Mouse (Mus musculus) intestine, embryonic 15.5 days (tissue): ENCODE results near the gene Hhat. TPM values are rescaled to one million over a fixed set of nuclear protein-coding genes. Genes with fewer than 3 reads are reported as not detected.

Experiments used
- ATAC-seq: fragments of 200-750 bp; cut with Nextera tagmentation; 2 replicates; pipeline ENCODE4 v1.8.0; 2017; ENCODE audit warnings: moderate TSS enrichment, moderate library complexity
- H3K27ac ChIP-seq: fragments of 300-500 bp; sonication (generic); 2 replicates; pipeline ENCODE4 v1.5.1; 2015; ENCODE audit warnings: mild to moderate bottlenecking, inconsistent platforms
- H3K27me3 ChIP-seq: fragments of 300-500 bp; sonication (generic); replicated peaks from 2 replicates; pipeline ENCODE4 v1.6.1; 2015; ENCODE audit warnings: inconsistent platforms
- H3K36me3 ChIP-seq: fragments of 300-500 bp; sonication (generic); 2 replicates; pipeline ENCODE4 v1.6.1; 2015; ENCODE audit warnings: inconsistent platforms
- H3K4me1 ChIP-seq: fragments of 300-500 bp; sonication (generic); replicated peaks from 2 replicates; pipeline ENCODE4 v1.6.1; 2015; ENCODE audit warnings: inconsistent platforms
- H3K4me2 ChIP-seq: fragments of 300-500 bp; sonication (generic); replicated peaks from 2 replicates; pipeline ENCODE4 v1.6.1; 2015; ENCODE audit warnings: mild to moderate bottlenecking, inconsistent platforms
- H3K4me3 ChIP-seq: fragments of 300-500 bp; sonication (generic); replicated peaks from 2 replicates; pipeline ENCODE4 v1.5.1; 2015; ENCODE audit warnings: inconsistent platforms
- H3K9ac ChIP-seq: fragments of 300-500 bp; sonication (generic); 2 replicates; pipeline ENCODE4 v1.6.1; 2015; ENCODE audit warnings: inconsistent platforms
- H3K9me3 ChIP-seq: fragments of 300-500 bp; sonication (generic); 2 replicates; pipeline ENCODE4 v1.6.1; 2016; ENCODE audit warnings: inconsistent platforms
- WGBS: fragments of 180-500 bp; shearing (Covaris S2); methylation state at CpG from one replicate; pipeline ENCODE4 v1.1.7; 2015; 5-methylcytosine and 5-hydroxymethylcytosine counted together
- polyA plus RNA-seq: library from polyadenylated mRNA; unstranded; fragments of >200 nt; fragmentation: Nextera tagmentation; extraction: Ambion mirVana; gene quantifications from 2 replicates; pipeline ENCODE4 v1.2.1, GENCODE M21; 2015

Hhat gene
- polyA plus RNA-seq, 1 experiment from 2014 or later = 9.7 TPM

GRCm38 (mm10) chr1:192720156-192720555, 50.9 kb downstream of the Hhat start:
- H3K4me1 ChIP-seq = no peaks in the 10 kb centered on the region
- H3K27me3 ChIP-seq = no peaks in the 10 kb centered on the region
- no peak overlapping the region for H3K27ac ChIP-seq
- 85% methylated on average over 10 of the region's 10 CpGs for WGBS
- no peaks in the 10 kb centered on the region for H3K36me3 ChIP-seq
- ATAC-seq = no peak
- no peak overlapping the region for H3K4me3 ChIP-seq
- no peaks in the 10 kb centered on the region for H3K9me3 ChIP-seq
- H3K4me2 ChIP-seq = no peak overlapping the region
- H3K9ac ChIP-seq = no peak overlapping the region

- no peak overlapping the region for H3K27ac ChIP-seq
- 32% methylated on average over 3 of the region's 3 CpGs for WGBS
These were observed 59.2 kb downstream of the Hhat start for GRCm38 (mm10) chr1:192711779-192712348.

GRCm38 (mm10) chr1:192700339-192701073, 70.5 kb downstream of the Hhat start:
- Histone ChIP-seq H3K36me3 (no peaks in the 10 kb centered on the region), H3K9ac (no peak overlapping the region), H3K4me2 (no peak overlapping the region), H3K27me3 (no peaks in the 10 kb centered on the region), H3K9me3 (no peaks in the 10 kb centered on the region), H3K27ac (no peak overlapping the region), H3K4me1 (no peaks in the 10 kb centered on the region; the same call in 1 of the 2 replicates), H3K4me3 (no peak overlapping the region)
- ATAC-seq = peak; percentile 45
- 75% methylated on average over 8 of the region's 8 CpGs for WGBS

More at GRCm38 (mm10) chr1:192711779-192712348, 59.2 kb downstream of the Hhat start:
- Histone ChIP-seq H3K4me2 (no peak overlapping the region), H3K27me3 (no peaks in the 10 kb centered on the region), H3K4me1 (no peaks in the 10 kb centered on the region), H3K9ac (no peak overlapping the region), H3K4me3 (no peak overlapping the region), H3K9me3 (no peaks in the 10 kb centered on the region), H3K36me3 (no peaks in the 10 kb centered on the region)
- ATAC-seq = no peak

DNA sequence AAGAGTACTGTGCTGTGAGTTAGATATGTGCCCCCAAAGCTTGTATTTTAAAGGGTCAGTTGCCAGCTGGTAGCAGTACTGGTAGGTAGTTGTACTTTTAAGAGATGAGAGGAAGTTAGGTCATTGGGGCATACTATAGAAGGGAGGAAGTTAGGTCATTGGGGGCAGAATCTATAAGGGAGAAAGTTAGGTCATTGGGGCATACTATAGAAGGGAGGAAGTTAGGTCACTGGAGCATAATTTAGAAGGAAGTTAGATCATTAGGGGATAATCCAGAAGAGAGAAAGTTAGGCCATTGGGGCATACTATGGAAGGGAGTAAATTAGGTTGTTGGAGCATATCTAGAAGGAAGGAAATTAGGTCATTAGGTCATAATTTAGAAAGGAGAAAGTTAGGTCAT, 71.9 kb downstream of the Hhat start:
- no peak for ATAC-seq

GRCm38 (mm10) chr1:192696371-192696863, 74.6 kb downstream of the Hhat start:
- Histone ChIP-seq H3K4me3 (no peak overlapping the region), H3K4me1 (no peaks in the 10 kb centered on the region; the same call in 1 of the 2 replicates), H3K27ac (no peak overlapping the region), H3K4me2 (no peak overlapping the region), H3K9me3 (no peaks in the 10 kb centered on the region), H3K9ac (no peak overlapping the region), H3K36me3 (no peaks in the 10 kb centered on the region), H3K27me3 (no peaks in the 10 kb centered on the region)
- no peak for ATAC-seq
- 57% methylated on average over 1 of the region's 1 CpGs for WGBS

More for the DNA sequence above, 71.9 kb downstream of the Hhat start:
- no peak overlapping the region for H3K4me3 ChIP-seq
- H3K27me3 ChIP-seq = no peaks in the 10 kb centered on the region
- H3K36me3 ChIP-seq = no peaks in the 10 kb centered on the region
- no peaks in the 10 kb centered on the region; the same call in 1 of the 2 replicates for H3K4me1 ChIP-seq
- H3K27ac ChIP-seq = no peak overlapping the region
- no peak overlapping the region for H3K9ac ChIP-seq
- no peak overlapping the region for H3K4me2 ChIP-seq
- no peaks in the 10 kb centered on the region for H3K9me3 ChIP-seq

DNA sequence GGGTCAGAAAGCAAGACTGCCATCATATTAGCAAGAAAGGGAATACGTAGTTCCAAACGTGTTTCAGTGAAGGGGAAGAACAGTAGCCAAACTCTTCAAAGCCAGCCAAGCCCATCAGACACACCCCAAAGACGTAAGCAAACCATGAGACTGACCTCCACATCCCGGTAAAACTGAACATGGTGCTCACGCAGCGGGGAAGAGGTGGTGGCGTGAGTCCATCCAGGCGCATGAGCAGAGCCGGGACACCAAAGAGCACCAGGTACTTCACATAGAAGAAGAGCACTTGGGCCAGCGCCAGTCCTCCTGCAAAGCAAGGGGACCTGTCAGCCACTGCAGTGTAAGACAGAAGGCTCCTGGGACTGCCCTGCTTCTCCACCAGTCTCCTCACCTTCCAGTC, 77.4 kb downstream of the Hhat start:
- Histone ChIP-seq H3K4me2 (no peak overlapping the region), H3K9me3 (no peaks in the 10 kb centered on the region), H3K36me3 (no peaks in the 10 kb centered on the region), H3K4me1 (no peaks in the 10 kb centered on the region), H3K27ac (no peak overlapping the region), H3K27me3 (no peaks in the 10 kb centered on the region), H3K9ac (no peak overlapping the region), H3K4me3 (no peak overlapping the region)
- no peak for ATAC-seq
- 92% methylated on average over 10 of the region's 10 CpGs for WGBS

- Histone ChIP-seq H3K27me3 (no peaks in the 10 kb centered on the region), H3K9ac (no peak overlapping the region), H3K36me3 (no peaks in the 10 kb centered on the region), H3K4me3 (no peak overlapping the region), H3K4me1 (no peaks in the 10 kb centered on the region), H3K27ac (no peak overlapping the region), H3K9me3 (no peaks in the 10 kb centered on the region), H3K4me2 (no peak overlapping the region)
- 80% methylated on average over 7 of the region's 7 CpGs for WGBS
- ATAC-seq = no peak
These were observed 78.0 kb downstream of the Hhat start for GRCm38 (mm10) chr1:192692982-192693381.

- H3K4me1 ChIP-seq = peaks cover 5% of the 10 kb centered on the region; the same call in 1 of the 2 replicates
- 86% methylated on average over 4 of the region's 4 CpGs for WGBS
- ATAC-seq = peak; percentile 81
- no peaks in the 10 kb centered on the region for H3K36me3 ChIP-seq
- no peak overlapping the region for H3K9ac ChIP-seq
- H3K9me3 ChIP-seq = no peaks in the 10 kb centered on the region
- H3K4me2 ChIP-seq = no peak overlapping the region
- no peak overlapping the region for H3K4me3 ChIP-seq
- H3K27ac ChIP-seq = no peak overlapping the region
- H3K27me3 ChIP-seq = no peaks in the 10 kb centered on the region
These were observed 88.6 kb downstream of the Hhat start for GRCm38 (mm10) chr1:192682219-192682951.

- Histone ChIP-seq H3K36me3 (no peaks in the 10 kb centered on the region), H3K9ac (no peak overlapping the region), H3K9me3 (no peaks in the 10 kb centered on the region), H3K27me3 (no peaks in the 10 kb centered on the region), H3K4me1 (no peaks in the 10 kb centered on the region), H3K4me2 (no peak overlapping the region), H3K27ac (no peak overlapping the region), H3K4me3 (no peak overlapping the region)
- 76% methylated on average over 5 of the region's 5 CpGs for WGBS
- ATAC-seq = no peak
These were observed 93.8 kb downstream of the Hhat start for GRCm38 (mm10) chr1:192677236-192677635.

DNA sequence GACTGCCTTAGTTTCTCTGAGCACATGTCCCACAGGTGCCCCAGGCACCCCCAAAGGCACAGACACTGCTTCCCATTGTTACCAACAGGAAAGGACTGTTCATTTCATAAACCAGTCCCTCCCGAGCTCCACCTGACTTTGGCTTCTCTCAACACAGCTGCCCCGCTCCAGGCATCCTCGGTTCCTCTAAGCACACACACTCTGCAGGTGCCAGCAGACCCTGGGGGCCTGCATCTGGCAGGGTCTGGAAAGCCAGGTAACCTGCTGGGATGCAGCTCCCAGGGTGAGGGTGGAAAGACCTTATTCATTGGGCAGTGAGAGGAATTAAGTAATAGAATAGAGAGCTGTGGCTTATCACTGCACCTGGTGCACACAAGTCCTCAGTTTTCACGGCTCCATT, 107.4 kb downstream of the Hhat start:
- ATAC-seq = no peak
- Histone ChIP-seq H3K9me3 (no peaks in the 10 kb centered on the region), H3K36me3 (no peaks in the 10 kb centered on the region), H3K4me2 (no peak overlapping the region), H3K4me1 (no peaks in the 10 kb centered on the region), H3K27ac (no peak overlapping the region), H3K9ac (no peak overlapping the region), H3K27me3 (no peaks in the 10 kb centered on the region), H3K4me3 (no peak overlapping the region)
- 65% methylated on average over 4 of the region's 4 CpGs for whole genome bisulfite sequencing

DNA sequence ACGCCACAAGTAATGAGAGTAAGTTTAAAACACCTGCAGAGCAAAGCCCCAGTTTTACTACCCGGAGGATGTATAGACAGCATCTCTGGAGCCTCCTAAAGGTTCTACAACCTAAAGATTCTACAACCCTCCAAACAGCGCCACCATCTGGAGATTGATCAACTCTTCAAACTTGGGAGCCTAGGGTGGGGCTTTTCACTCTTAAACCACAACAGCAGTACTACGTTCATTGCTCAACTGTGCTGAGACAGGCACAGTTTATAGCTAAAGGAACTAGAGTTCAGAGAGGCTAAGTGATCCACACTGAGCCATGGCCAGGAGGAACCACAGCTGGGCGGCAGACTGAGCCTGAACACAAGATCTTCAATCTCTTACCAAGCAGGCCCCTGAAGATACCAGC, 107.9 kb downstream of the Hhat start:
- H3K9me3 ChIP-seq = no peaks in the 10 kb centered on the region
- H3K4me3 ChIP-seq = no peak overlapping the region
- no peak overlapping the region for H3K9ac ChIP-seq
- no peaks in the 10 kb centered on the region for H3K36me3 ChIP-seq
- no peak overlapping the region for H3K4me2 ChIP-seq
- no peaks in the 10 kb centered on the region for H3K4me1 ChIP-seq
- ATAC-seq = no peak
- H3K27ac ChIP-seq = no peak overlapping the region
- 58% methylated on average over 5 of the region's 5 CpGs for WGBS
- no peaks in the 10 kb centered on the region for H3K27me3 ChIP-seq

DNA sequence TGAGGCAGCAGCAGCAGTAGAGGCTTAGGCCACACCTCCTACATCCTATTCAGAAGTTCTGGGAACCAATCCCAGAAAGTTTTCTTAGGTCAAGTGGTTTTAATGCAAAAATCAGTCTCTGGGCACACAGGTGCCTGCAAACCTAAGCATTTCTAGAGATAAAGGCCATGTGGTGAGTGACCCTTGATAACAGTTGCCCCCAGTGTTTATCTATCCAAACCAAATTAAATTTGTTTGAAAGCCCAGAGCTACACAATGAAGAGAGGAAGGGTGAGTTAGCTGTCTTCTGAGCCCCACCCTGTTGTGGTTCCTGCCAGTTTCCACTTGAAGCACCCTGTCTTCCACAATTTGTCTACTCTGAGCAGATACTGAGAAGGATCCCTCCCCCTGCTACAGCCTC, 109.4 kb downstream of the Hhat start:
- no peak for ATAC-seq
- Histone ChIP-seq H3K4me1 (no peaks in the 10 kb centered on the region), H3K27ac (no peak overlapping the region), H3K4me2 (no peak overlapping the region), H3K4me3 (no peak overlapping the region), H3K36me3 (no peaks in the 10 kb centered on the region), H3K9me3 (no peaks in the 10 kb centered on the region), H3K27me3 (no peaks in the 10 kb centered on the region), H3K9ac (no peak overlapping the region)
